Mouse (Mus musculus): ENCODE measurements around the gene Barx1.

Gene Barx1

DNA sequence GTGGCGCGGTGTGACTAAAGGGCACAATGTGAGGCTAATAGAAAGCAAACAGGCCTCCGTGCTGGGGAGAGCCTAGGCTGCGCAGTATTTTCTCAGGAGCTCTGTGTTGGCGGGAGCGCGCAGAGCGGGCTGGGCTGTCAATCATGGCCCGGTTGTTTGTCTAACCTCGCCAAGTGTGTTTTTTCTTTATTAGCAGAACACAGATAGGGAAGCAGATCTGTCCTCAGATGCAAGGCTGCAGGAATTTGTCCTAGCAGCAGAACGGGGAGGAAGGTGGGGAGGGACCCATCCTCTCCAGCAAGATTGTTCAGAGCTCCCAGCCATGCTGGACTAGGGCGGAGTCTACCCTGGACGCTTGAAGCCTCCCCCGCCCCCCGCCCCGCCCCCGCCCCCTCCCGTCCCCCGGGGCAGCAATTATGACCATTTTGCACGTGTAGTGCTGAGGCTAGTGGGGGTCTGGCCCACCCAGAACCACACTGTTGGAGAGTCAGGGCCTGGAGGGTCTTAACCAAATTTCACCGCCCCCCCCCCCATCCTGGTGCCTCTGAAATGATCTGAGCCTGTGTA lies 43.7 kb downstream of the Barx1 start:
- in situ Hi-C loops (cut with MboI) = no loop called here

DNA sequence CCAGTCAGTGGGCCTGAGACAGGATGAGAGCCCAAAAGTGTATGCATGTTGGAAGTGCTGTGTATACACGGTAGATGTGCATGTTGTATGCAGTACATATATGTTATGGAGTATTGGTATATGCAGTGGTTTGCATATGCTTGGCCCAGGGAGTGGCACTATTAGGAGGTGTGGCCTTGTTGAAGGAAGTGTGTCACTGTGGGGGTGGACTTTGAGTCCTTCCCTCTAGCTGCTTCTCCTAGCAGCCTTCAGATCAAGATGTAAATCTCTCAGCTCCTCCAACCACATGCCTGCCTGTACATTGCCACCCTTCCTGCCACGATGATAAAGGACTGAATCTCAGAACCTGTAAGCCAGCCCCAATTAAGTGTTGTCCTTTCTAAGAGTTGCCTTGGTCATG lies 49.9 kb downstream of the Barx1 start:
- in situ Hi-C loops (cut with MboI) = no loop called here

DNA sequence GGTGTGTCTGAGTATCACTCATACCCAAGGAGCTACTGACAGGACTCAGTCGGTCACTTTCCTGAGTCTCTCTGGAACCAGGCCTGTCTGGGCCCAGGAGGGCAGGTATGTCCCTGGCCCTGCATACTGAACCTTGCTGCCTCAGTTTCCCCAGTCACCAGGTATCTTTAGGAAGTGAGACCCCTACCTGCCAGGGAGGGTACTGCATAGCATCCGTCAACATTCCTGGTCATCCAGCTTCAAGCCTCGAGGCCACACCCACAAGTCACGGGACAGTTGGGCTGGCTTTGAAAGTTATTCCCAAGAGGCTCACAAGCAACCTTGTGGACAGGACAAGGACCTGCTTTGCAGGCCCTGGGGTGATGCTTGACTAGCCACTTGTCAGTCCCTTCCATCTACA lies 53.3 kb downstream of the Barx1 start:
- in situ Hi-C loops (cut with MboI) = no loop called here

All from mature B cell (primary cell).